Comparison of ENCODE assay signal across 8 mouse cellular contexts in the genomic region with DNA sequence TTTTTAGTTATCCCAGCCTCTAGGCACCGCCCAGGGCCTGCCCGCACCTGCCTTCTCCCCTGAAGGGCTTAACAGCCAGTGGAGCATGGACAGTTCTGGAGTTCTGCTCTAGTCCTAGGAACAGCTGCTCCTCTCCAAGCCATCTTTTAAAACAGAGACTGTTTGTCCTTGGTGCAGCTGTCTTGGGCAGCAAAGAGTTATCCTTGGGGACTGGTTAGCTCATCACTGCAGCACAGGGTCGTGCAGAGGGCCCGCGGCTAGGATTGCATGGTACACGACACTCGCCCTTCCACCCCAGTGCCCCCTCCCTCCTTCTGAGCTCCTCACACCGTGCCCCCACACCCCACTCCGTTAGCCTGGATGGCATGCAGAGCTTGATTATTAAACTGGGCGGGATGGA. TPM values are rescaled to one million over a fixed set of nuclear protein-coding genes. Genes with fewer than 3 reads are reported as not detected.
DNase-seq lines count a peak whose midpoint lies in the region; ATAC-seq and TF ChIP-seq lines count a peak whose summit lies in the region.

No protein-coding gene starts in this region.

- 0 out of 2 replicates have a peak overlapping the region, but pooled peaks have one; percentile 19 for H3K4me2 ChIP-seq in kidney, embryonic 16.5 days (replicated peaks; ENCODE audit: low read depth, low read length)
- peak overlapping the region; percentile 93 for H3K4me2 ChIP-seq in embryonic facial prominence, embryonic 14.5 days (ENCODE audit: low read depth, low read length)
- peak overlapping the region; percentile 95 for H3K4me2 ChIP-seq in hindbrain, embryonic 13.5 days
- peak overlapping the region; percentile 98 for H3K4me2 ChIP-seq in midbrain, postnatal 0 days (ENCODE audit: low read depth, low read length, poor library complexity, severe bottlenecking)

- ATAC-seq in kidney, embryonic 16.5 days (ENCODE audit: low FRiP score, low TSS enrichment): no peak
- peak; percentile 50 for ATAC-seq in embryonic facial prominence, embryonic 14.5 days (ENCODE audit: low read depth)
- ATAC-seq in hindbrain, embryonic 13.5 days (ENCODE audit: low FRiP score): no peak
- no peak for ATAC-seq in midbrain, postnatal 0 days (ENCODE audit: low FRiP score)

- H3K4me1 ChIP-seq in kidney, embryonic 16.5 days (ENCODE audit: insufficient read depth, low read length): peaks cover 56% of the 10 kb centered on the region
- peaks cover 18% of the 10 kb centered on the region for H3K4me1 ChIP-seq in embryonic facial prominence, embryonic 14.5 days (ENCODE audit: control insufficient read depth, insufficient read depth, low read length)
- peaks cover 51% of the 10 kb centered on the region for H3K4me1 ChIP-seq in hindbrain, embryonic 13.5 days (replicated peaks)
- peaks cover 25% of the 10 kb centered on the region; the same call in 1 of the 2 replicates for H3K4me1 ChIP-seq in midbrain, postnatal 0 days (ENCODE audit: insufficient read depth, low read length)

- 48% methylated on average over 10 of the region's 10 CpGs for WGBS in kidney, embryonic 16.5 days
- WGBS in embryonic facial prominence, embryonic 14.5 days: 56% methylated on average over 10 of the region's 10 CpGs
- 35% methylated on average over 10 of the region's 10 CpGs for WGBS in hindbrain, embryonic 13.5 days
- 54% methylated on average over 10 of the region's 10 CpGs for WGBS in midbrain, postnatal 0 days

- no peaks in the 10 kb centered on the region for H3K9me3 ChIP-seq in kidney, embryonic 16.5 days (ENCODE audit: low read length)
- H3K9me3 ChIP-seq in embryonic facial prominence, embryonic 14.5 days (ENCODE audit: control insufficient read depth, low read length): no peaks in the 10 kb centered on the region
- H3K9me3 ChIP-seq in hindbrain, embryonic 13.5 days: no peaks in the 10 kb centered on the region
- H3K9me3 ChIP-seq in midbrain, postnatal 0 days (ENCODE audit: low read length): no peaks in the 10 kb centered on the region

- no peak for TF ChIP-seq CTCF in midbrain, postnatal 0 days (IDR thresholded peaks at IDR 0.05)

- no peak for DNase-seq in kidney, adult 11 months
- peak; percentile 77 for DNase-seq in embryonic facial prominence, embryonic 14.5 days (ENCODE audit: low spot score)
- DNase-seq in midbrain, postnatal 0 days (ENCODE audit: low spot score): no peak
- DNase-seq in ovary, postnatal 36 days (ENCODE audit: low spot score): no peak
- no peak for DNase-seq in c-Kit-positive CD71-positive TER-119-positive erythroid progenitor cells, embryonic 14.5 days (ENCODE audit: low spot score)
- no peak for DNase-seq in lung, postnatal 10 days

- H3K27me3 ChIP-seq in kidney, embryonic 16.5 days (ENCODE audit: insufficient read depth, low read length): no peaks in the 10 kb centered on the region
- H3K27me3 ChIP-seq in embryonic facial prominence, embryonic 14.5 days (replicated peaks; ENCODE audit: control insufficient read depth, insufficient read depth, low read length): no peaks in the 10 kb centered on the region
- H3K27me3 ChIP-seq in hindbrain, embryonic 13.5 days: no peaks in the 10 kb centered on the region
- H3K27me3 ChIP-seq in midbrain, postnatal 0 days (ENCODE audit: insufficient read depth, low read length): no peaks in the 10 kb centered on the region

- H3K9ac ChIP-seq in kidney, embryonic 16.5 days (replicated peaks; ENCODE audit: low read length): peak overlapping the region; percentile 22; the same call in 1 of the 2 replicates
- H3K9ac ChIP-seq in embryonic facial prominence, embryonic 14.5 days (ENCODE audit: low read depth, low read length): 0 out of 2 replicates have a peak overlapping the region, but pooled peaks have one; percentile 6
- H3K9ac ChIP-seq in hindbrain, embryonic 13.5 days: peak overlapping the region; percentile 97
- peak overlapping the region; percentile 95; the same call in 1 of the 2 replicates for H3K9ac ChIP-seq in midbrain, postnatal 0 days (replicated peaks; ENCODE audit: low read length, poor library complexity, severe bottlenecking)

- no peak overlapping the region for H3K4me3 ChIP-seq in kidney, embryonic 16.5 days (ENCODE audit: low read length)
- peak overlapping the region; percentile 71; the same call in 1 of the 2 replicates for H3K4me3 ChIP-seq in embryonic facial prominence, embryonic 14.5 days (ENCODE audit: low read depth, low read length)
- H3K4me3 ChIP-seq in hindbrain, embryonic 13.5 days: peak overlapping the region; percentile 90
- peak overlapping the region; percentile 5; the same call in 1 of the 2 replicates for H3K4me3 ChIP-seq in midbrain, postnatal 0 days (ENCODE audit: low read depth, low read length)

- peaks cover 15% of the 10 kb centered on the region for H3K36me3 ChIP-seq in kidney, embryonic 16.5 days (ENCODE audit: insufficient read depth, low read length)
- H3K36me3 ChIP-seq in embryonic facial prominence, embryonic 14.5 days (ENCODE audit: control insufficient read depth, insufficient read depth, low read length): peaks cover 26% of the 10 kb centered on the region
- peaks cover 32% of the 10 kb centered on the region for H3K36me3 ChIP-seq in hindbrain, embryonic 13.5 days
- H3K36me3 ChIP-seq in midbrain, postnatal 0 days (ENCODE audit: insufficient read depth, low read length): peaks cover 7% of the 10 kb centered on the region

- H3K27ac ChIP-seq in kidney, embryonic 16.5 days (ENCODE audit: low read length): peak overlapping the region; percentile 76
- H3K27ac ChIP-seq in embryonic facial prominence, embryonic 14.5 days (replicated peaks; ENCODE audit: low read depth, low read length): no peak overlapping the region; the same call in 1 of the 2 replicates
- H3K27ac ChIP-seq in hindbrain, embryonic 13.5 days: peak overlapping the region; percentile 44
- H3K27ac ChIP-seq in midbrain, postnatal 0 days (ENCODE audit: low read depth, low read length): no peak overlapping the region

RNA-seq across cellular contexts. Expression of a gene that starts 2.3 kb away (rescaled TPM):
- 7.9 and 8.7 TPM in 2 replicates for polyA plus RNA-seq in kidney, embryonic 16.5 days (2015; fragmentation: Nextera tagmentation; extraction: Ambion mirVana)
- polyA plus RNA-seq in embryonic facial prominence, embryonic 14.5 days (2014; fragmentation: Nextera tagmentation; extraction: Ambion mirVana): 37.9 and 43.7 TPM in 2 replicates
- 17.2 and 19.7 TPM in 2 replicates for polyA plus RNA-seq in hindbrain, embryonic 13.5 days (2015; fragmentation: Nextera tagmentation; extraction: Ambion mirVana)
- 33.3 and 33.9 TPM in 2 replicates for total RNA-seq in midbrain, postnatal 0 days (2014; rRNA removed)
- 19.0 and 20.4 TPM in 2 replicates for polyA plus RNA-seq in midbrain, postnatal 0 days (2015; fragmentation: Nextera tagmentation; extraction: Ambion mirVana)

RNA-seq across cellular contexts. Expression of a gene that starts 15.6 kb away (rescaled TPM):
- 68.6 and 69.3 TPM in 2 replicates for polyA plus RNA-seq in kidney, embryonic 16.5 days (2015; fragmentation: Nextera tagmentation; extraction: Ambion mirVana)
- 56.4 and 60.4 TPM in 2 replicates for polyA plus RNA-seq in embryonic facial prominence, embryonic 14.5 days (2014; fragmentation: Nextera tagmentation; extraction: Ambion mirVana)
- 47.9 and 48.6 TPM in 2 replicates for polyA plus RNA-seq in hindbrain, embryonic 13.5 days (2015; fragmentation: Nextera tagmentation; extraction: Ambion mirVana)
- total RNA-seq in midbrain, postnatal 0 days (2014; rRNA removed): 34.5 and 45.8 TPM in 2 replicates
- 41.4 and 42.6 TPM in 2 replicates for polyA plus RNA-seq in midbrain, postnatal 0 days (2015; fragmentation: Nextera tagmentation; extraction: Ambion mirVana)

RNA-seq across cellular contexts. Expression of a gene that starts 18.9 kb away (rescaled TPM):
- 2,036 and 2,102 TPM in 2 replicates for polyA plus RNA-seq in kidney, embryonic 16.5 days (2015; fragmentation: Nextera tagmentation; extraction: Ambion mirVana)
- polyA plus RNA-seq in embryonic facial prominence, embryonic 14.5 days (2014; fragmentation: Nextera tagmentation; extraction: Ambion mirVana): 1,831 and 1,850 TPM in 2 replicates
- polyA plus RNA-seq in hindbrain, embryonic 13.5 days (2015; fragmentation: Nextera tagmentation; extraction: Ambion mirVana): 1,320 and 1,327 TPM in 2 replicates
- 2,678 and 3,049 TPM in 2 replicates for total RNA-seq in midbrain, postnatal 0 days (2014; rRNA removed)
- 1,705 and 1,726 TPM in 2 replicates for polyA plus RNA-seq in midbrain, postnatal 0 days (2015; fragmentation: Nextera tagmentation; extraction: Ambion mirVana)

RNA-seq across cellular contexts. Expression of a gene that starts 44.2 kb away (rescaled TPM):
- polyA plus RNA-seq in kidney, embryonic 16.5 days (2015; fragmentation: Nextera tagmentation; extraction: Ambion mirVana): 151 and 163 TPM in 2 replicates
- 76.7 and 90.8 TPM in 2 replicates for polyA plus RNA-seq in embryonic facial prominence, embryonic 14.5 days (2014; fragmentation: Nextera tagmentation; extraction: Ambion mirVana)
- polyA plus RNA-seq in hindbrain, embryonic 13.5 days (2015; fragmentation: Nextera tagmentation; extraction: Ambion mirVana): 56.7 and 62.9 TPM in 2 replicates
- 29.8 and 33.7 TPM in 2 replicates for total RNA-seq in midbrain, postnatal 0 days (2014; rRNA removed)
- 18.4 and 21.0 TPM in 2 replicates for polyA plus RNA-seq in midbrain, postnatal 0 days (2015; fragmentation: Nextera tagmentation; extraction: Ambion mirVana)

RNA-seq across cellular contexts. Expression of a gene that starts 44.3 kb away (rescaled TPM):
- 213 and 228 TPM in 2 replicates for polyA plus RNA-seq in kidney, embryonic 16.5 days (2015; fragmentation: Nextera tagmentation; extraction: Ambion mirVana)
- polyA plus RNA-seq in embryonic facial prominence, embryonic 14.5 days (2014; fragmentation: Nextera tagmentation; extraction: Ambion mirVana): 198 and 205 TPM in 2 replicates
- 158 and 164 TPM in 2 replicates for polyA plus RNA-seq in hindbrain, embryonic 13.5 days (2015; fragmentation: Nextera tagmentation; extraction: Ambion mirVana)
- 23.3 and 48.2 TPM in 2 replicates for total RNA-seq in midbrain, postnatal 0 days (2014; rRNA removed)
- 136 and 145 TPM in 2 replicates for polyA plus RNA-seq in midbrain, postnatal 0 days (2015; fragmentation: Nextera tagmentation; extraction: Ambion mirVana)

Comparison
In these comparisons a context has a peak if more than half of its experiments do, and no peak if none do; other contexts are left out.
1. H3K27ac ChIP-seq: peak in kidney, embryonic 16.5 days (single experiment) and hindbrain, embryonic 13.5 days (single experiment); none in embryonic facial prominence, embryonic 14.5 days (single experiment) and midbrain, postnatal 0 days (single experiment).
2. H3K4me2 ChIP-seq: peak in every context shown above with its lines; median percentile 98 in midbrain, postnatal 0 days; 95 in hindbrain, embryonic 13.5 days; 93 in embryonic facial prominence, embryonic 14.5 days; 19 in kidney, embryonic 16.5 days.
3. H3K9ac ChIP-seq: peak in every context shown above with its lines; median percentile 97 in hindbrain, embryonic 13.5 days; 95 in midbrain, postnatal 0 days; 22 in kidney, embryonic 16.5 days; 6 in embryonic facial prominence, embryonic 14.5 days.